Mouse (Mus musculus) A20 (cell line): ENCODE measurements around the gene Nlrp9a.
"Not testable (repeated sequence)": the region's sequence is repeated elsewhere in the genome, so short reads cannot be mapped to it uniquely, and the experiment has no call there.

Experiments
- DNase-seq: peaks from one replicate; pipeline ENCODE4 v3.0.0-alpha.2; 2011; ENCODE audit warnings: low read depth, low spot score

Gene Nlrp9a

DNA sequence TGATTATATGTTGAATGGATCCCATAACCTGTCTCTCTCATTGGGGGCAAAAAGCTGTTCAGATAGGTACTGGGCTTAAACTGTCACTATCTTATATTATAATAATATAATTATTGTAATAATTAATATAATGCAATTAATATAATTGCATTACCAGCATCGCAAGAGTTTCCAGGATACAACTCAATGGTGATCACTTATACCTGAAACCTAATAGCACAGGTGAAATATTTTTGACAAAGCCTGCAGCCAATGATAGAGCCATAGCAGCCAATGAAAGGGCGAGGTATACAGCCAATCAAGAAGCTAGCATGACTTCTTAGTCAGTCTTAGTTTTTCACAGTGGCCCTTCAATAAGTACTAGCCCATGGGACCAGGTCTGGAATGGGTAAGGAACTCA is at the start of gene Nlrp9a:
Nlrp9a (plus strand) TSS at position 301 of the 400 bp plus-strand sequence.
- not testable (repeated sequence) for DNase-seq

GRCm38 (mm10) chr7:26489514-26489913 is 45.3 kb upstream of the Nlrp9a start:
- DNase-seq, result not testable (repeated sequence)

GRCm38 (mm10) chr7:26589077-26589476 is 54.3 kb downstream of the Nlrp9a start:
- DNase-seq, result no peak

DNA sequence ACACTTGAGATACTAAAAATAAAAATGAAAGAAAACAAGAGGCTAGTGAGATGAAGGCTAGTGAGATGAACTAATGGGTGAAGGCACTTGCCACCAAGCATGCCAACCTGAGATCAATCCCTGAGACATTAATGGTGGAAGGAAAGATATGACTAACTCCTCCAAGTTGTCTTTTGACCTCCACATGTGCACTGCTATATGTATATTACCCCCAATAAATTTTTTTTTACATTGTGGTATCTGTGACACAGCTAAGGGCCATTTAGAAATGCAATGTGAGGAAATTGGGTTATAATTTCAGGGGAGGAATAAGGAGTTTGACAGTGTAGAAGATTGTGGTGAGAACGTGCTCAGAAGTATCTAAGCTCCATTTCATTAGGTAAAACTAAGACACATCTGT is 55.0 kb downstream of the Nlrp9a start:
- no peak for DNase-seq

GRCm38 (mm10) chr7:26618364-26618763 is 83.5 kb downstream of the Nlrp9a start, which contains the start of gene Vmn1r185:
Gene Vmn1r185 (minus strand): TSS chr7:26618464.
- DNase-seq, result not testable (repeated sequence)
